Mouse (Mus musculus) C2C12 (cell line): ENCODE measurements around the gene Rtl10.

Experiments
- CTCF ChIP-seq: IDR thresholded peaks from one replicate; pipeline ENCODE4 v1.5.1; 2011; ENCODE audit not compliant: control insufficient read depth, insufficient read depth, insufficient read length
- MYOD1 ChIP-seq: IDR thresholded peaks from one replicate; pipeline ENCODE4 v1.6.1; 2011; ENCODE audit warnings: low read depth; ENCODE audit not compliant: control insufficient read depth, insufficient read length

DNA sequence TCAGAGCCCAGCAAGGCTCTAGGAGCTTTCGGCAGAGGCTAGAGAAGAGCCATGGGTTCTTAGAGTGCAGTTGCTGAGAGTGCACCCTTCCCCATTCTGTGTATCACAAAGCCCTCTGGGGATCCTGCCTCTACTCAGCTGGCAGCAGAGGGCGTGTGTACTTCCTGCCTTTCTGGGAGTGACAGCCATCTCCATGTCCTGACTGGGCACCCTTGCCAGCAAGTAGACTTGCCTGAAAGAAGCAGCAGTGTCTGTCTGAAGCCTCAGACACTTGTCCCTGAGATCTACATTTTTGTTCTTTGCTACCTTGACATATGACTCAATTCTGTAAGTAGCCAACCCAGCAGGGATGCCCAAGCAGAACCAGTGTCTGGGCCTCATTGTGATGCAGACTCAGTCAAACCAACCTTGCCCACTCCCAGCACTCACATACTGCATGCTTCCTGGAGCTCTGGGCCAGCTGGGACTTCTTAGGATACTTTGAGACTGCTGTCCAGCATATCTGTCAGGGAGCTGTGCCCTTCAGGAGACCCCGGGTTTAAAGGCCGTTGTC, 17.7 kb upstream of the Rtl10 start:
- no peak for TF ChIP-seq CTCF
- no peak for TF ChIP-seq MYOD1
